Mouse (Mus musculus): ENCODE results near the gene Ccdc80. TPM values are rescaled to one million over a fixed set of nuclear protein-coding genes. Genes with fewer than 3 reads are reported as not detected.

Ccdc80 gene
- 20.6 and 23.7 TPM in 2 replicates for polyA plus RNA-seq (2014; fragmentation: Nextera tagmentation; extraction: Ambion mirVana)

DNA sequence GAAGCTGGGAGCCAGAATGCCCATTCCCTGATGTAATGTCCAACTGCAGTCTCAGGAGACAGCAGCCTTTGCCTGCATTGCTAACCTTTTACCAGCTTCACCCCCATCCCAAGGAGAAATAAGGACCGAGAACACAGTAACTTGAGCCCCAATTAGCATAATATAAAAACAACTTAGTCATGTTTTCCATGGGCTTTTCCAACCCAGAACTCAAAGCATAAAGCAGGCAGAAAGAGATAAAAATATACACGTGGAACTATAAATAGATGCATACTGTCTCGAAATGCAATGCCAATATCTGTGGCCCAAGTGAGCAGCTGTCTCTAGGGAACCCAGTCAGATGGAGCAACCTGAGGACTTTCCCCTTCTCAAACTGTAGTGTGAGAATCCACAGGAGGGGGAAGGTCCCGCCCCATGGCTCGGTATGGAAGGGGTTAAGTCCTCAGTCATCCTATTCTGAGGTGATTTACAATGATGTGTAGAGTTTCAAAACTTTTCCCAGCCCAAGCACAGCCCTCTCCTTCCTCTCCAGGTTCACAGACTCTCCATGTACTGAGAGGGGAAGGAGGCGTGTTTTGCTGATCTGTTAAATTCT, at the start of gene Ccdc80:
Ccdc80 (plus strand) TSS at position 266 of the 595 bp plus-strand sequence.
- H3K27ac ChIP-seq (ENCODE audit: low read depth, low read length), result peak within 1 kb of the TSS; percentile 56; the same call in 1 of the 2 replicates
- no peaks in the 10 kb centered on the region for H3K4me1 ChIP-seq (replicated peaks; ENCODE audit: control insufficient read depth, insufficient read depth, low read length)
- H3K27me3 ChIP-seq (replicated peaks; ENCODE audit: control insufficient read depth, insufficient read depth, low read length), result no peaks in the 10 kb centered on the region
- no peaks in the 10 kb centered on the region for H3K36me3 ChIP-seq (ENCODE audit: control insufficient read depth, insufficient read depth, low read length)
- 22% methylated on average over 6 of the region's 6 CpGs for WGBS
- H3K9ac ChIP-seq (ENCODE audit: low read depth, low read length), result peak within 1 kb of the TSS; percentile 57
- no peaks in the 10 kb centered on the region for H3K9me3 ChIP-seq (ENCODE audit: control insufficient read depth, low read length)
- ATAC-seq (replicated peaks; ENCODE audit: low FRiP score), result no peak
- H3K4me3 ChIP-seq (ENCODE audit: low read depth, low read length), result peak within 1 kb of the TSS; percentile 30
- H3K4me2 ChIP-seq, result peak within 1 kb of the TSS; percentile 52
- no peak for DNase-seq (ENCODE audit: low spot score)

DNA sequence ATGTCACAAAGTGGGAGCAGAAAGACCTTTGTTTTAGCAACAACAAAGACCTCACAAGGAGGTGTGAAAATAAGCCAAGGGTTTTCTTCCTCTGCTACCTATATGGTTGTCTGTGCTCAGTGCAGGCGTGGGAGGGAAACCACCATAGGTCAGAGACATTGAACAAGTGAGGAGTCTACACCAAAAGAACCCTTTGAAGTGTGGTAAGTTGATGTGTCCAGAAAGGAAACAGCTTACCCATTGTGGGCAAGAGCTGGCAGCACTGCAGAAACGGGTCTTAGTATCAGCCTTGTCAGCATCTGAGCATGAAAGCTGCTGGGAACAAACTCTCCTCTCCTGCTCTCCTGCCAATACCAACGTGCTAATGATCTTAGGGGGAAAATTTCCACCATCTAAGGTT, 48.4 kb upstream of the Ccdc80 start:
- Histone ChIP-seq H3K27me3 (replicated peaks; ENCODE audit: control insufficient read depth, insufficient read depth, low read length) (no peaks in the 10 kb centered on the region), H3K4me3 (ENCODE audit: low read depth, low read length) (no peak overlapping the region), H3K4me1 (replicated peaks; ENCODE audit: control insufficient read depth, insufficient read depth, low read length) (no peaks in the 10 kb centered on the region), H3K9ac (ENCODE audit: low read depth, low read length) (no peak overlapping the region), H3K4me2 (no peak overlapping the region), H3K9me3 (ENCODE audit: control insufficient read depth, low read length) (no peaks in the 10 kb centered on the region), H3K27ac (ENCODE audit: low read depth, low read length) (no peak overlapping the region), H3K36me3 (ENCODE audit: control insufficient read depth, insufficient read depth, low read length) (no peaks in the 10 kb centered on the region)
- ATAC-seq (replicated peaks; ENCODE audit: low FRiP score) (no peak), DNase-seq (ENCODE audit: low spot score) (no peak)
- 42% methylated on average over 3 of the region's 3 CpGs for WGBS

DNA sequence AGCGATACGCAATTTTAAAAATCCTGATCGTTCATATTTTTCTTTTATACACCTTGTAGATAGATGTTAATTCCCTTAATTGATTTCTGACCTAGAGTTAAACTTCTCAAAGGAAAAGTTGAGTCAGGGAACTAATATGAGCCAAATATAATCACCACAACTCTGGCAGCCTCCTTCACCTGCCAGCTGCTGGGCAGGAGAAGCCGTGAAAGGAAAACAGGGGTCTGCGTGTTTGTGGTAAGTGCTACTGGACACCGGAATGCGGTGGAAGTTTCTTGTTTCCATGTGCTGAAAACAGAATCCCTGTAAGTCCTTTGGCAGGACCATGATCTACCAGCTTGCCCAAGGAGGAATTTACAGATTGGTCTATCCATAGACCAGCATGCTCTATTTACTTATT, 36.0 kb upstream of the Ccdc80 start:
- ATAC-seq (replicated peaks; ENCODE audit: low FRiP score) (no peak), DNase-seq (ENCODE audit: low spot score) (no peak)
- Histone ChIP-seq H3K27ac (ENCODE audit: low read depth, low read length) (no peak overlapping the region), H3K36me3 (ENCODE audit: control insufficient read depth, insufficient read depth, low read length) (no peaks in the 10 kb centered on the region), H3K9ac (ENCODE audit: low read depth, low read length) (no peak overlapping the region), H3K4me2 (no peak overlapping the region), H3K9me3 (ENCODE audit: control insufficient read depth, low read length) (no peaks in the 10 kb centered on the region), H3K4me1 (replicated peaks; ENCODE audit: control insufficient read depth, insufficient read depth, low read length) (no peaks in the 10 kb centered on the region), H3K27me3 (replicated peaks; ENCODE audit: control insufficient read depth, insufficient read depth, low read length) (no peaks in the 10 kb centered on the region), H3K4me3 (ENCODE audit: low read depth, low read length) (no peak overlapping the region)
- 93% methylated on average over 7 of the region's 7 CpGs for WGBS

DNA sequence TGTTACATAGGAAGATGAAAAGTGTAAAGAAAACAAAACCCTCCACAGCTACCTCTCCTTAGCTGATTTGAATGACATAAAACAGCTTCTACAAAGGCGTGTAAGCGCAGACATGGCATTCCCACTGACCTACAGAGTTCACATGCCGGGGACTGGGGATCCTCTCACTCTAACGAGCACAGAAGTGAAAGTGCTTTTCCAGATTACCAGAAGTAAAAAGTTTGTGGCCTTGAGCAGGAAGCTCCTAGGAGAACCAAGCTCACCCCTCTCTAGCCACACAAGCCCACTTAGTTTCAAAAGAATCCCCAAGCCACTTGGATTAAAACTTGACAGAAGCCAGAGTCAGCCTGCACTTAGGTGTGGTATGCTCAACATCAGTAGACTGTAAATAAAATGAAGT, 35.3 kb upstream of the Ccdc80 start:
- DNase-seq (ENCODE audit: low spot score) (no peak), ATAC-seq (replicated peaks; ENCODE audit: low FRiP score) (no peak)
- Histone ChIP-seq H3K4me1 (replicated peaks; ENCODE audit: control insufficient read depth, insufficient read depth, low read length) (no peaks in the 10 kb centered on the region), H3K27ac (ENCODE audit: low read depth, low read length) (no peak overlapping the region), H3K36me3 (ENCODE audit: control insufficient read depth, insufficient read depth, low read length) (no peaks in the 10 kb centered on the region), H3K27me3 (replicated peaks; ENCODE audit: control insufficient read depth, insufficient read depth, low read length) (no peaks in the 10 kb centered on the region), H3K4me2 (no peak overlapping the region), H3K4me3 (ENCODE audit: low read depth, low read length) (no peak overlapping the region), H3K9me3 (ENCODE audit: control insufficient read depth, low read length) (no peaks in the 10 kb centered on the region), H3K9ac (ENCODE audit: low read depth, low read length) (no peak overlapping the region)
- 66% methylated on average over 4 of the region's 4 CpGs for WGBS

DNA sequence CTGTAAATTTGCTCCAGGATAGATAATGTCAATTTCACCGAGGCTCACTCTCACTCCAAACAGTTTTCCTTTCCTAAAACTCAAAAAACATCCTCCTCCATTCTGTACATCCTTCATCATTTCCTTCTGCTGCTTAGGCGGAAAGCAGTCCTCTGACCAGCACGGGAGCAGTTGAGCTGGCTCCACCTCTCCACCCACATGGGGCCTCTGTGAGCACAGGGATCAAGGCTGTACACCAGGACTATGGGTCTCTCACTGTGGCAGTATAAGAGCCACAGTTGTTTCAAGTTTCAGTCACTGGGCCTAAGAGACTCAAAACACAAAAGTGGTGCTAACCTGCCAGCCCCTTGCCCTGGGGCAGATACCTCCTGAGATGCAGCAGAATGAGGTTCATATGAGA, 32.1 kb upstream of the Ccdc80 start:
- WGBS, result 43% methylated on average over 3 of the region's 3 CpGs
- no peak overlapping the region for H3K4me3 ChIP-seq (ENCODE audit: low read depth, low read length)
- H3K9ac ChIP-seq (ENCODE audit: low read depth, low read length), result no peak overlapping the region
- ATAC-seq (replicated peaks; ENCODE audit: low FRiP score) (no peak), DNase-seq (ENCODE audit: low spot score) (no peak)
- H3K9me3 ChIP-seq (ENCODE audit: control insufficient read depth, low read length), result no peaks in the 10 kb centered on the region
- no peak overlapping the region for H3K27ac ChIP-seq (ENCODE audit: low read depth, low read length)
- no peaks in the 10 kb centered on the region for H3K27me3 ChIP-seq (replicated peaks; ENCODE audit: control insufficient read depth, insufficient read depth, low read length)
- H3K4me2 ChIP-seq, result no peak overlapping the region
- no peaks in the 10 kb centered on the region for H3K36me3 ChIP-seq (ENCODE audit: control insufficient read depth, insufficient read depth, low read length)
- H3K4me1 ChIP-seq (replicated peaks; ENCODE audit: control insufficient read depth, insufficient read depth, low read length), result no peaks in the 10 kb centered on the region

DNA sequence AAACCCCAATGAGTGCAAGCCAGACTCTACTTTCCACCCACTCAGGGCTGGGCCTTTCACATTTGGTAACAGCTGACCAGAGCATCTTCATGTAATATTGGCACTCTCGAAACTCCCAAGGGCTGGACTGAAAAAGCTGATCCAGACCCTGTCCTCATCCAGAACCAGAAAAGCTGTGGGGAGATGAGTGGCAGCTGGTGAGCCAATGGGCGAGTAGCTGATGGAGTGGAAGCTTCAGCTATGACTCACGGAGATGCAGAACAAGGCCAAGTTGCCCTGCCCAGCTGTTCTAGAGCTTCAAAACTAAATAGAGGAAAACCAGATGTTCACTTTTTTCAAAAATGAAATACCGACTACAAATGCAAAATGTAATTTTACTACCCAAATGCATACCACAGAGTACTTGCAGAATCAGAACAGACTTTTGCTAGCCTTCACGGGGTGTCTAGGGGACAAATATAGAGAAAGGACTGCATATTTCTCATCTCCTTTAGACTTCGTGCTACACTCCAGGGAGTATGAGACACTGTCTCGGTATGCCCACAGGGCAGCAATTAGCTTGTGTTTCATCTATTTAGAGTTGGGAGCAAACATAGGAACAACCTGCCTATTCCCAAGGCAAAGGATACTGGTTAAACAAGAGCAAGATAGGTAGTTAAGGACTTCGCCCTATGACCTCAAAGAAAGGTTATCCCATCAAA, 22.7 kb upstream of the Ccdc80 start:
- DNase-seq (ENCODE audit: low spot score) (no peak), ATAC-seq (replicated peaks; ENCODE audit: low FRiP score) (no peak)
- 82% methylated on average over 8 of the region's 8 CpGs for WGBS

DNA sequence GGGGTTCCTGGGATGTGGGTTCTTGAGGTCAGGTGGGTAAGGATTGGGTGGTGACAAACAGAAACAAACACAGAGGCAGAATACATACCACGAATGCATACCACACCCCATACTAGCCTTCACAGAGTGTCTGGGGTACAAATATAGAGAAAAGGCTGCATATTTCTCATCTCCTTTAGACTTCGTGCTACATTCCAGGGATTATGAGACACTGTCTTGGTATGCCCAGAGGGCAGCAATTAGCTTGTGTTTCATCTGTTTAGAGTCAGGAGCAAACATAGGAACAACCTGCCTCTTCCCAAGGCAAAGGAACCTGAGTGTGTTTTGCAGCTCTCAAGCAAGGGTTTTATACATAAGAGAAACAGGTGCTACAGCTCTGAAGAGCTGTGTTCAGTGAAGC, 21.8 kb upstream of the Ccdc80 start:
- Histone ChIP-seq H3K36me3 (ENCODE audit: control insufficient read depth, insufficient read depth, low read length) (no peaks in the 10 kb centered on the region), H3K4me1 (replicated peaks; ENCODE audit: control insufficient read depth, insufficient read depth, low read length) (no peaks in the 10 kb centered on the region), H3K4me3 (ENCODE audit: low read depth, low read length) (no peak overlapping the region), H3K9me3 (ENCODE audit: control insufficient read depth, low read length) (no peaks in the 10 kb centered on the region), H3K27me3 (replicated peaks; ENCODE audit: control insufficient read depth, insufficient read depth, low read length) (no peaks in the 10 kb centered on the region), H3K9ac (ENCODE audit: low read depth, low read length) (no peak overlapping the region), H3K4me2 (no peak overlapping the region), H3K27ac (ENCODE audit: low read depth, low read length) (no peak overlapping the region)
- 71% methylated on average over 2 of the region's 2 CpGs for WGBS
- no peak for DNase-seq (ENCODE audit: low spot score)
- no peak for ATAC-seq (replicated peaks; ENCODE audit: low FRiP score)

More for the DNA sequence above, 22.7 kb upstream of the Ccdc80 start:
- Histone ChIP-seq H3K36me3 (ENCODE audit: control insufficient read depth, insufficient read depth, low read length) (no peaks in the 10 kb centered on the region), H3K27me3 (replicated peaks; ENCODE audit: control insufficient read depth, insufficient read depth, low read length) (no peaks in the 10 kb centered on the region), H3K4me1 (replicated peaks; ENCODE audit: control insufficient read depth, insufficient read depth, low read length) (no peaks in the 10 kb centered on the region), H3K9ac (ENCODE audit: low read depth, low read length) (no peak overlapping the region), H3K4me2 (no peak overlapping the region), H3K27ac (ENCODE audit: low read depth, low read length) (no peak overlapping the region), H3K9me3 (ENCODE audit: control insufficient read depth, low read length) (no peaks in the 10 kb centered on the region), H3K4me3 (ENCODE audit: low read depth, low read length) (no peak overlapping the region)

DNA sequence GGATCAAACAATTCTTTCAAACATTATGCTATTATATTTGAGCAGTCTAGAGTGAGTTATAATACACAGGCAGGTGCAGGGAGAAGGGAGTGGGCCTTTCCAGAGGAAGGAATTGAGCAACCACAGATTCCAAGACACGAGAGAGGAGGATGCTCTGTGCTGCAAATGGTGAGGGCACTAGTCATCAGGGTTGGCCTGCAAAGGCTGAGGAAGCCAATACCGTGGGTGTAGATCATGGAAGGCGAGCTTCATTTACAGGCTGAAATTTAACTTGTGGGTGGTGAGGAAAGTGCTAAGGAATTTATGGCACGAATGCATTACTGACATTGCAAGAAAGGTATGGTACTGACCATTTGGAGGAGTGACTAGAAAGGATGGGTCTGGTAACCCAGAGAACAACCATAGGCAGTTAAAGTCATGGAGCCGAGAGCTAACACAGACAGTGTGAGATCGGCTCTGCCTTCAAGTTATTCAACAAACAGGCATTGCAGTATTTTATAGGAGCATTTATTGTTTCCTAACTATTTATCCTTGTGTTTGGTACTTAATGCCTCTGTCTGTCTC, 15.6 kb upstream of the Ccdc80 start:
- 75% methylated on average over 6 of the region's 6 CpGs for WGBS
- Histone ChIP-seq H3K27ac (ENCODE audit: low read depth, low read length) (no peak overlapping the region), H3K9me3 (ENCODE audit: control insufficient read depth, low read length) (no peaks in the 10 kb centered on the region), H3K4me3 (ENCODE audit: low read depth, low read length) (no peak overlapping the region), H3K36me3 (ENCODE audit: control insufficient read depth, insufficient read depth, low read length) (no peaks in the 10 kb centered on the region), H3K9ac (ENCODE audit: low read depth, low read length) (no peak overlapping the region), H3K4me1 (replicated peaks; ENCODE audit: control insufficient read depth, insufficient read depth, low read length) (no peaks in the 10 kb centered on the region), H3K27me3 (replicated peaks; ENCODE audit: control insufficient read depth, insufficient read depth, low read length) (no peaks in the 10 kb centered on the region), H3K4me2 (no peak overlapping the region)
- DNase-seq (ENCODE audit: low spot score) (no peak), ATAC-seq (replicated peaks; ENCODE audit: low FRiP score) (no peak)

DNA sequence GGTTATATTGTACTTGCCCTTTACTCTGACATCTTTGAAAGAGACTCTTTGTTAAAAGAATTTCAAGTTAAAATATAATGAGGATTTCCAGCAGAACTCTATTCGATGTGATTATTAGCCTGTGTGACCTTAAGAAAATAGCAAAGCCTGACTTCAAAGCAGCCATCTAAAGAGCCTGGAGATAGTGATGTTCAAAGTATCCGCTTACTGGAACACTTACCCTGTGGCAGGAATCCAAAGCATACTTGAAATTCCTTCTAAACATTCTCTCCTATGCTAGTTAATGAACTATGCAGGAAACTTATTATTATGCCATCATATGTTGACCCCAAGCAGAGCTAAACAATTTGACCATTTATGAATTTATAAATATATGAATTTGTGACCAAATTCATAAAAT, 13.9 kb upstream of the Ccdc80 start:
- no peaks in the 10 kb centered on the region for H3K9me3 ChIP-seq (ENCODE audit: control insufficient read depth, low read length)
- WGBS, result 61% methylated on average over 2 of the region's 2 CpGs
- no peak for DNase-seq (ENCODE audit: low spot score)

More for the DNA sequence above, 13.9 kb upstream of the Ccdc80 start:
- Histone ChIP-seq H3K9ac (ENCODE audit: low read depth, low read length) (no peak overlapping the region), H3K36me3 (ENCODE audit: control insufficient read depth, insufficient read depth, low read length) (no peaks in the 10 kb centered on the region), H3K4me2 (no peak overlapping the region), H3K4me3 (ENCODE audit: low read depth, low read length) (no peak overlapping the region), H3K27ac (ENCODE audit: low read depth, low read length) (no peak overlapping the region), H3K27me3 (replicated peaks; ENCODE audit: control insufficient read depth, insufficient read depth, low read length) (no peaks in the 10 kb centered on the region), H3K4me1 (replicated peaks; ENCODE audit: control insufficient read depth, insufficient read depth, low read length) (no peaks in the 10 kb centered on the region)
- ATAC-seq (replicated peaks; ENCODE audit: low FRiP score), result no peak

Measured in liver, embryonic 11.5 days (tissue).